Mouse (Mus musculus): ENCODE results near the gene Pank4.

DNA sequence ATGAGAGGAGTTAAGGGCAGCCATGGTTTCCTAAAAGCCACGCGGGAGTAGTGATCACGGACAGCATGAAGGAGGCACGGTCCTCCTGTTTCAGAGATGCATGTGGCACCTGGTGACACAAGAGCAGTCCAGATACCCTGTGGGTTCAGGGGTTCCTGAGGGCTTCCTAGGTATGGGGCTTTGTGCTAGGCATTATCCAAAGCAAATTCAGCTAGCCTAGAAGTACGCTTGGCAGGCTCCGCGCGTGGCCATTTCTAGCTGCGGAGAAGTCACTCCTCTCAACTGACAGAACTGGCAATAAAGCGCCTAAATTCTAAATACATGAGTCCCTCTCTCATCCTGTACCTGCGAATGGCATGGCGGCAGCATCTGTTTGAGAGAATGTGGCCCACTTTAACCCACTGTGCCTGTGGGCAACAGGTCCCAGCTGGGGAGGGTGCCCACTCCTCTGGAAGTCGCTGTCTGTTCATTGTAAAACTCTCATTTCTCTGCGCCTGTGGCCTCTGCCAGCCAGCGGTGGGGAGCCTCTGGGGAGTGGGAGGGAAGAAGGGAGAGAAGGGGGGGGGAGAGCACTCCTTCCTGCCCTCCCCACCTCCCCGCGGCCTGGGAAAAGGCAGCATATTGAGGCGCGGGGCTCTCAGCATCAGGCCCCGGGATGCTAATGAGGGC, 3.8 kb upstream of the Pank4 start:
- TF ChIP-seq CTCF (IDR thresholded peaks at IDR 0.05; ENCODE audit: low read depth, low read length) = no peak
- no peak for TF ChIP-seq POLR2A (IDR thresholded peaks at IDR 0.05; ENCODE audit: borderline replicate concordance, low read depth, low read length)
